Mouse (Mus musculus) intestine, postnatal 0 days (tissue): ENCODE data around the gene Naa50. TPM values are rescaled to one million over a fixed set of nuclear protein-coding genes. Genes with fewer than 3 reads are reported as not detected.
A peak's percentile ranks its signal among the peaks of the same experiment; 100 is the strongest.

ENCODE experiments used
- ATAC-seq: fragments of 200-750 bp; cut with Nextera tagmentation; 2 replicates; pipeline ENCODE4 v1.8.0; 2017; ENCODE audit warnings: mild to moderate bottlenecking, moderate TSS enrichment, moderate library complexity
- H3K27ac ChIP-seq: fragments of 300-500 bp; sonication (generic); 2 replicates; pipeline ENCODE4 v1.5.1; 2014; ENCODE audit warnings: mild to moderate bottlenecking, low read depth, low read length, moderate library complexity
- H3K27me3 ChIP-seq: fragments of 300-500 bp; sonication (generic); replicated peaks from 2 replicates; pipeline ENCODE4 v1.6.1; 2014; ENCODE audit warnings: low read length, mixed read lengths; ENCODE audit not compliant: control insufficient read depth, insufficient read depth
- H3K36me3 ChIP-seq: fragments of 300-500 bp; sonication (generic); 2 replicates; pipeline ENCODE4 v1.6.1; 2014; ENCODE audit warnings: mild to moderate bottlenecking, moderate library complexity; ENCODE audit not compliant: control insufficient read depth, insufficient read depth
- H3K4me1 ChIP-seq: fragments of 300-500 bp; sonication (generic); replicated peaks from 2 replicates; pipeline ENCODE4 v1.6.1; 2014; ENCODE audit warnings: antibody characterized with exemption, low read length, mixed read lengths; ENCODE audit not compliant: control insufficient read depth, insufficient read depth
- H3K4me2 ChIP-seq: fragments of 300-500 bp; sonication (generic); replicated peaks from 2 replicates; pipeline ENCODE4 v1.6.1; 2014; ENCODE audit warnings: low read depth, mild to moderate bottlenecking, moderate library complexity
- H3K4me3 ChIP-seq: fragments of 300-500 bp; sonication (generic); 2 replicates; pipeline ENCODE4 v1.5.1; 2014; ENCODE audit warnings: low read depth, low read length
- H3K9ac ChIP-seq: fragments of 300-500 bp; sonication (generic); 2 replicates; pipeline ENCODE4 v1.6.1; 2014; ENCODE audit warnings: mild to moderate bottlenecking, low read depth, low read length
- H3K9me3 ChIP-seq: fragments of 300-500 bp; sonication (generic); 2 replicates; pipeline ENCODE4 v1.6.1; 2016; ENCODE audit warnings: mixed run types; ENCODE audit not compliant: control insufficient read depth
- CTCF ChIP-seq: sonication (generic); IDR thresholded peaks from 2 replicates; pipeline ENCODE4 v1.5.1; 2016; ENCODE audit warnings: low read depth, mild to moderate bottlenecking, control low read depth, antibody characterized with exemption, moderate library complexity
- WGBS: fragments of 180-500 bp; shearing (Covaris S2); extraction: QIAGEN DNeasy Blood & Tissue Kit; methylation state at CpG from one replicate; pipeline ENCODE4 v1.1.7; 2014; 5-methylcytosine and 5-hydroxymethylcytosine counted together
- polyA plus RNA-seq: library from polyadenylated mRNA; unstranded; fragments of >200 nt; fragmentation: Nextera tagmentation; extraction: Ambion mirVana; gene quantifications from 2 replicates; pipeline ENCODE4 v1.2.1, GENCODE M21; 2015

The Naa50 gene
- polyA plus RNA-seq: 38.6 and 40.1 TPM in 2 replicates

GRCm38 (mm10) chr16:44139536-44140185, at the start of gene Naa50, which contains the start of gene Atp6v1a:
TSS of gene Naa50 (plus strand) at chr16:44139830.
TSS of gene Atp6v1a (minus strand) at chr16:44139705.
- Histone ChIP-seq H3K27me3 (no peaks in the 10 kb centered on the region), H3K4me2 (peak within 1 kb of the TSS; percentile 90), H3K27ac (peak within 1 kb of the TSS; percentile 99), H3K9me3 (no peaks in the 10 kb centered on the region), H3K4me1 (0 out of 2 replicates have a peak, but pooled peaks cover 4% of the 10 kb centered on the region), H3K36me3 (no peaks in the 10 kb centered on the region), H3K9ac (peak within 1 kb of the TSS; percentile 95), H3K4me3 (peak within 1 kb of the TSS; percentile 97)
- peak; percentile 89 for ATAC-seq
- TF ChIP-seq CTCF: no peak
- under 1% methylated on average over 70 of the region's 71 CpGs for WGBS

- Histone ChIP-seq H3K4me2 (no peak overlapping the region), H3K4me3 (no peak overlapping the region), H3K27me3 (no peaks in the 10 kb centered on the region), H3K36me3 (peaks cover 83% of the 10 kb centered on the region), H3K9ac (no peak overlapping the region), H3K4me1 (no peaks in the 10 kb centered on the region), H3K9me3 (no peaks in the 10 kb centered on the region), H3K27ac (no peak overlapping the region)
- ATAC-seq: no peak
- no peak for TF ChIP-seq CTCF
- WGBS: 97% methylated on average over 7 of the region's 7 CpGs
Observed at GRCm38 (mm10) chr16:44099377-44099776, 40.3 kb upstream of the Naa50 start.

- Histone ChIP-seq H3K4me3 (no peak overlapping the region), H3K4me1 (no peaks in the 10 kb centered on the region), H3K4me2 (no peak overlapping the region), H3K9me3 (no peaks in the 10 kb centered on the region), H3K27ac (no peak overlapping the region), H3K27me3 (no peaks in the 10 kb centered on the region), H3K9ac (no peak overlapping the region), H3K36me3 (peaks cover 70% of the 10 kb centered on the region)
- WGBS: 82% methylated on average over 12 of the region's 12 CpGs
- no peak for TF ChIP-seq CTCF
- no peak for ATAC-seq
Observed at GRCm38 (mm10) chr16:44101181-44101710, 38.4 kb upstream of the Naa50 start.

- H3K27me3 ChIP-seq: no peaks in the 10 kb centered on the region
- no peak overlapping the region for H3K9ac ChIP-seq
- no peak overlapping the region for H3K27ac ChIP-seq
- ATAC-seq: no peak
- 98% methylated on average over 2 of the region's 2 CpGs for WGBS
- H3K4me3 ChIP-seq: no peak overlapping the region
- H3K9me3 ChIP-seq: no peaks in the 10 kb centered on the region
- H3K4me2 ChIP-seq: no peak overlapping the region
- TF ChIP-seq CTCF: peak; percentile 34
- H3K36me3 ChIP-seq: peaks cover 71% of the 10 kb centered on the region
- H3K4me1 ChIP-seq: no peaks in the 10 kb centered on the region
Observed at GRCm38 (mm10) chr16:44102925-44103324, 36.7 kb upstream of the Naa50 start.

- no peak for ATAC-seq
- H3K4me2 ChIP-seq: no peak overlapping the region
- WGBS: 87% methylated on average over 18 of the region's 18 CpGs
- TF ChIP-seq CTCF: peak; percentile 27; the same call in 1 of the 2 replicates
- no peaks in the 10 kb centered on the region for H3K27me3 ChIP-seq
- no peak overlapping the region for H3K9ac ChIP-seq
- H3K4me1 ChIP-seq: no peaks in the 10 kb centered on the region
- H3K27ac ChIP-seq: no peak overlapping the region
- H3K9me3 ChIP-seq: no peaks in the 10 kb centered on the region
- H3K4me3 ChIP-seq: no peak overlapping the region
- H3K36me3 ChIP-seq: peaks cover 73% of the 10 kb centered on the region
Observed at GRCm38 (mm10) chr16:44103806-44104766, 35.5 kb upstream of the Naa50 start.

GRCm38 (mm10) chr16:44105211-44105610, 34.4 kb upstream of the Naa50 start:
- H3K36me3 ChIP-seq: peaks cover 74% of the 10 kb centered on the region
- no peaks in the 10 kb centered on the region for H3K4me1 ChIP-seq
- no peak for TF ChIP-seq CTCF
- H3K27me3 ChIP-seq: no peaks in the 10 kb centered on the region
- no peaks in the 10 kb centered on the region for H3K9me3 ChIP-seq
- H3K27ac ChIP-seq: no peak overlapping the region
- no peak overlapping the region for H3K4me3 ChIP-seq
- H3K4me2 ChIP-seq: no peak overlapping the region
- WGBS: 62% methylated on average over 2 of the region's 2 CpGs
- H3K9ac ChIP-seq: no peak overlapping the region
- no peak for ATAC-seq
